Mouse (Mus musculus): Measurements from ENCODE around the gene Ablim1. TPM values are rescaled to one million over a fixed set of nuclear protein-coding genes. Genes with fewer than 3 reads are reported as not detected.

Gene Ablim1
- total RNA-seq, 2 experiments from 2014 or later = 38.5 to 56.1 TPM

- DNase-seq = no peak
- TF ChIP-seq CTCF (IDR thresholded peaks at IDR 0.05) = no peak
- Histone ChIP-seq H3K4me3 (peak overlapping the region; percentile 90), H3K27ac (peak overlapping the region; percentile 88)
- intact Hi-C loops (cut with DNase I) = no loop called here
Observed at GRCm38 (mm10) chr19:57357811-57358210, 43.1 kb upstream of the Ablim1 start.

DNA sequence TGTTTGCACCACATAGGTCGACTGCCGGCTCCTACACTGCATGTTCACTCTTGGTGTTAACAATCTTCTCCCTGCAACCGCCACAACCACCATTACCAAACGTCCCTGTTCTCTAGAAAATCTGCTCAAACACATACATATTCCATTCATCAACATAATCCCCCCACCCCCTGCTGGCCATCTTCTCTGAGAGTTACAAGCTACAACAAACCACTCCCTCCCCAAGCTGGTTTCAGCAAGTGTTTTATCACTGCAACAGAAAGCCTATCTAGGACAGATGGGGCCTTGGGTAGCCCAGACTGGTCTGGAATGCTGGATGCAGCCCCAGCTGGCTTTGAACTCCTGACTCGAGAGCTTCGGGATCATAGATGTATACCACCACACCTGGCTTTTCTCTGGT is 42.5 kb upstream of the Ablim1 start:
- intact Hi-C loops (cut with DNase I) = no loop called here
- no peak for DNase-seq
- Histone ChIP-seq H3K4me3 (peak overlapping the region; percentile 8; the same call in 1 of the 2 replicates), H3K27ac (peak overlapping the region; percentile 88)
- no peak for TF ChIP-seq CTCF (IDR thresholded peaks at IDR 0.05)

GRCm38 (mm10) chr19:57356273-57356672 is 41.6 kb upstream of the Ablim1 start:
- intact Hi-C loops (cut with DNase I) = no loop called here
- Histone ChIP-seq H3K27ac (peak overlapping the region; percentile 58), H3K4me3 (peak overlapping the region; percentile 50)
- no peak for TF ChIP-seq CTCF (IDR thresholded peaks at IDR 0.05)
- DNase-seq = no peak

DNA sequence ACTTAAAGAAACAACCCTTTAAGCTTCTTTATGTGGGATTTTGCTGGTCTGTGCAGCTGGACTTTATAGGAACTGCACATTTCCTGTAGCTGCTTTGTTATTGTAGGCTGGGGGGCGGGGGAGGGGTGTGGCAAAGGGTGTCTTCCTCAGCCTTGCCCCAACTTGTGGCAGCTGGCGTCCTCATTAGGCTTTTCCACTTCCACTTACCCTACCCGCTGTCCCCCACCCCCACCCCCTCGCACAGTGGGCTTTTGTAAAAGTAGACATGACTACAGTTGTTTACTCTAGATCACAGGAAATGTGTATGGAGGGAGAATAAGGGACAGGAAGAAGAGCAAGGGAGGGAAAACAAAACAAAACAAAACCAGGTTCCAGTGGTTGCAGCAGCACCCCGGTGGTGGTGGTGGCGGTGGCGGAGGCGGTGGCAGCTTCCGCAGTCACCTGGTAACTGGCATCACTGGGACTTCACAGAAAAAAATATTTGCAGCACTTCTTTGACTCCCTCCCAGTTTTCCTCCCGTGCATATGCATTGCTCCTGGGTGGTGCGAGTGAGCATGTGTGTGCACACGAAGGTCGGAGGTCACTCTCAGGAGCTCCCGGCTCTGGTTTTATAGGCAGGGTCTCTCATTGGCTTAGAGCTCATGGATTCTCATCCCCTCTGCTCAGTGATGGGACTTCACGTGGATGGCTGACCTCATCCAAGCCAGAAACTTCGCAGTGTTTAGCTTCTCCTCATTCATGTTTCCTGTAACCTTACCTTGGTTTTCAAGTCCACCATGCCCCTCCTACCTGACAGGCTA is 40.9 kb upstream of the Ablim1 start:
- H3K4me3 ChIP-seq = peak overlapping the region; percentile 50
- intact Hi-C loops (cut with DNase I) = no loop called here
- DNase-seq = no peak
- no peak for TF ChIP-seq CTCF (IDR thresholded peaks at IDR 0.05)
- peak overlapping the region; percentile 58 for H3K27ac ChIP-seq

- DNase-seq = no peak
- Histone ChIP-seq H3K27ac (peak overlapping the region; percentile 58), H3K4me3 (no peak overlapping the region)
- no peak for TF ChIP-seq CTCF (IDR thresholded peaks at IDR 0.05)
- intact Hi-C loops (cut with DNase I) = no loop called here
Observed at GRCm38 (mm10) chr19:57354715-57355114, 40.0 kb upstream of the Ablim1 start.

GRCm38 (mm10) chr19:57354050-57354449 is 39.3 kb upstream of the Ablim1 start:
- no peak for TF ChIP-seq CTCF (IDR thresholded peaks at IDR 0.05)
- H3K27ac ChIP-seq = no peak overlapping the region
- intact Hi-C loops (cut with DNase I) = no loop called here
- no peak for DNase-seq
- H3K4me3 ChIP-seq = no peak overlapping the region

DNA sequence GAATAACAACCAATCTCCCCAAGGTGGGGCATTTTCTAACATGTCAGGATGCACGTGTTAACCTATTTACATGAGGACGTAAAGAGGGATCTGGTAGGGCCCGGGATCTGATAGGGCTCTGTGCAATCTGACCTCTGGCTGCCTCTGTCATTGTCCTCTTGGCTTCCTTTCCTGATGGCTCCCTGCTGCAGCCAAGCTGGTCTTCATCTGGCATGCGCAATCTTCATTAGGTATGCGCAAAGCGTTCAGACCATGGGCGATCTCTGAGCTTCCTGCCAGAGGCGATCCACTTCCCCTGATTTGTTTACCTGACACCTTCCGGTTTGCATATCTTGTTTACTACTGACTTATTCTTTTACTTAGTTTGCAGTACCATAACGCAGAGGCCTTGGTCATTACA is 38.5 kb upstream of the Ablim1 start:
- intact Hi-C loops (cut with DNase I) = no loop called here
- no peak overlapping the region for H3K27ac ChIP-seq
- DNase-seq = no peak
- no peak for TF ChIP-seq CTCF (IDR thresholded peaks at IDR 0.05)
- H3K4me3 ChIP-seq = no peak overlapping the region

DNA sequence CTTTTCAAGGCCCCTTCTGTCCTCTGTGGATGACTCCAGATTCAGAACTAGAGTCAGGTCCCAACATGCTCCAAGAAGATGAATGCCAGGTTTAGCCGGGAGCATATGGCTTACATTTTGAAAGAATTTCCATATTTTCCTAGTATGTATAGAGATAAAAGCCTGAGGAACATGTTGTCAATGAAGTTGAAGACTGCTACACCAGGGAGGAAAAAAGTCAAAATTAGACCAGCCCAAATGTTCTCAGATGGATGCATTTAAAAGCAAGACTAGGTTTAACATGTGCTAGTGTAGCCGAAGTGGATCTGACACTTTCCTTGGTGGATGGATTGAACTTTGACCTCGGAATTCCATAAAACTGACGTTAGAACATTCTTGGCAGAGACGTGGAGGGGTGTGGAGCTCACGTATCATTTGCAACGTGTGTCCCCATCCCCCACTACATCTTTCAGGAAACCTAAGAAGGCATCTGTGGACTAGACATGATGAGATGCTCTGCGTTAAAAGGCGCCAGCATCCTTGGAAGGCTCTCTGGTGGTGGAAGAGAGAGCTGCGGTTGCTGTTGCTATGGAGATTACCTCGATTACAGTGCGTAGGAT is 37.7 kb upstream of the Ablim1 start:
- TF ChIP-seq CTCF (IDR thresholded peaks at IDR 0.05) = no peak
- intact Hi-C loops (cut with DNase I) = no loop called here
- H3K27ac ChIP-seq = no peak overlapping the region
- no peak overlapping the region for H3K4me3 ChIP-seq
- DNase-seq = no peak

GRCm38 (mm10) chr19:57349096-57349495 is 34.4 kb upstream of the Ablim1 start:
- Histone ChIP-seq H3K27ac (no peak overlapping the region), H3K4me3 (no peak overlapping the region)
- intact Hi-C loops (cut with DNase I) = no loop called here
- no peak for TF ChIP-seq CTCF (IDR thresholded peaks at IDR 0.05)
- DNase-seq = no peak

- intact Hi-C loops (cut with DNase I) = no loop called here
- TF ChIP-seq CTCF (IDR thresholded peaks at IDR 0.05) = no peak
- DNase-seq = no peak
- Histone ChIP-seq H3K27ac (no peak overlapping the region), H3K4me3 (no peak overlapping the region)
Observed at GRCm38 (mm10) chr19:57344678-57345077, 30.0 kb upstream of the Ablim1 start.

DNA sequence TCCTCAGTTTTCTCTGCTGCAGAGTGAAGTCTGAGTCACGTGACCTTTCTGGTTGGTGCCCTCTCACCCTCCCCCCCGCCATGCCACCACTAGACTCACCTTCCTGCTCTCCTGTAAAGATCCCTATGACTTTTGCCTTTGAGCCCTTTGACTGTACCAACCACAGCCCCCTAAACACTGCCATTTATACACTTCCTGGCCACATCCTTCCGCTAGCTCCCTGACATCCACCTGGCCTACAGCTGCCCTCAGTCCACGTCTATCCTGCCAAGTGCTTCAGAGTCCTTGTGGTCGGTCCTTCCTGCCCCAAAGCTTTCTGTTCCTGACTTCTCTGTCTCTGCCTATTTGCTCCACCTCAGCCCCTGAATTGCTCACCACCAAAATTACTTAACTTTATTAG is 29.1 kb upstream of the Ablim1 start:
- intact Hi-C loops (cut with DNase I) = no loop called here
- no peak overlapping the region for H3K27ac ChIP-seq
- no peak for DNase-seq
- no peak overlapping the region for H3K4me3 ChIP-seq
- TF ChIP-seq CTCF (IDR thresholded peaks at IDR 0.05) = no peak

- Histone ChIP-seq H3K27ac (no peak overlapping the region), H3K4me3 (no peak overlapping the region)
- no peak for DNase-seq
- no peak for TF ChIP-seq CTCF (IDR thresholded peaks at IDR 0.05)
- intact Hi-C loops (cut with DNase I) = no loop called here
Observed at GRCm38 (mm10) chr19:57340900-57341742, 26.4 kb upstream of the Ablim1 start.
